Mouse (Mus musculus) right cerebral cortex, adult 18-20 months (tissue): Measurements from ENCODE around the gene Mapkapk5.
A peak's percentile ranks its signal among the peaks of the same experiment; 100 is the strongest.
"Not testable (repeated sequence)": the region's sequence is repeated elsewhere in the genome, so short reads cannot be mapped to it uniquely, and the experiment has no call there.

ENCODE experiments used
- DNase-seq: peaks from one replicate; pipeline ENCODE4 v3.0.0; 2022; ENCODE audit warnings: mixed read lengths

Mapkapk5 gene

DNA sequence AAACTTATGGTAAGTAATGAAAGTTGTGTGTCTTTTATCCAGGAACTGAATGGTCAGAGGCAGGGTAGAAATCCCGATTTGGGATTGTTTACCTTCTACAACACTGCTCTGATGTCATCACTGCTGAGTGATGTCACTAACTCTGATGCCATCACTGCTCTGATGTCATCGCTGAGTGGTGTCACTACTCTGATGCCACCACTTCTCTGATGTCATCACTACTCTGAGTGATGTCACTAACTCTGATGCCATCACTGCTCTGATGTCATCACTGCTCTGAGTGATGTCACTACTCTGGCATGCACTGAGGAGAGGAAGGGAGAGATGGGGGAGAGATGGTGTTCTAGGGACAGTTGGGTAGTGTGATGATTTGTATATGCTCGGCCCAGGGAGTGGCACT, 16.7 kb upstream of the Mapkapk5 start:
- no peak for DNase-seq

DNA sequence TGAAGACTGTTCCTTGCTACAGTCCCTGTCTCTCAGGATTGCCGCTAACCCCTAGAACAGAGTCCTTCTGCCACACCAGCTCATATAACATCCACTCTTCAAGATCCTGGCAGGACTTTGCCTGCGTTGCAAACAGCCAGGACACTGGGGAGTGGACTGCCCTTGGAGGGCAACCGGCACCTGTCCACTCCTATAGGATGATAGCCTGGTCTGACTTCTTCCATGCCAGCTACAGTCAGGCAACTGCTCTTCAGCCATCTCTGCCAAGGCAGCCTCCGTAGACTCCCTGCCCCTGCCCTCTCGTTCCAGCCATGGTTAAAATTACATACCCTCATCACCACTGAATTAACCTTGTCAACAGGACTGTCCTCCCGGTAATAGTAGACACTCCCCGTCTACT, 3.5 kb upstream of the Mapkapk5 start:
- no peak for DNase-seq

DNA sequence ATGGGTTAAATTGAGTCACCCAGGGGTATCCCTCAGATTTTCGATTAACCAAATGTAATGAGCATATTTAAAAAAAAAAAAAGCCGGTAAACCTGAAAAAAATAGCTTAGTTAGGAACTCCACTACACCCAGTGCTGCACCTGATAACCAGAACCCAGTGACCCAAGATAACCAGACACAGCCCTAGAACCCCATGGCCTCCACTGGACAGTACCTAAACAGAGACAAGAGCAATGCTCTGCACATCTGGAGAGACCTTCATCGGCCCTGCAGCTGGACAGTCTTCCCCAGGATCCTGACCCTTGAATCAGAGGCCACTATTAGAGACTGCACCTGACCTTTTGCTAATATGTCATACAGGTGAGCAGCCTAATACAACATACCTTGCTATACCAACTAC, 1.4 kb upstream of the Mapkapk5 start:
- DNase-seq, result no peak

DNA sequence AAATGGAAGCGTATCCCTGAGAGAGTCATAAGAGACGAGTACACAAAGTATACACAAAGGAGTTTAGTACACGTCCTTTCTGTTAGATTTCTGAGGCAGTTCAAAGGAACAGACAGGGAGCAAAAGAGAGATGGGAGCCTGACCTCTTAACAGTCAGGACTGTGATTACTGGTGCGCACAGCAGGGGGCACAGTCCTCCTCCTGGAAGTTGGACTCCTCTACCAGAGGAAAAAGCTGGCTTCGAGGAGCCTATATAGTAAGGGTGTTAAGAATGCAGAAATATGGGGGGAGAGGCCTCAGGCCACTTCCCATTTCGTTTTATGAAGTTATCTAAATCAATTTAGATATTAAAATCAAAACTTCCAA, 808 bp upstream of the Mapkapk5 start:
- DNase-seq, result peak; percentile 40

DNA sequence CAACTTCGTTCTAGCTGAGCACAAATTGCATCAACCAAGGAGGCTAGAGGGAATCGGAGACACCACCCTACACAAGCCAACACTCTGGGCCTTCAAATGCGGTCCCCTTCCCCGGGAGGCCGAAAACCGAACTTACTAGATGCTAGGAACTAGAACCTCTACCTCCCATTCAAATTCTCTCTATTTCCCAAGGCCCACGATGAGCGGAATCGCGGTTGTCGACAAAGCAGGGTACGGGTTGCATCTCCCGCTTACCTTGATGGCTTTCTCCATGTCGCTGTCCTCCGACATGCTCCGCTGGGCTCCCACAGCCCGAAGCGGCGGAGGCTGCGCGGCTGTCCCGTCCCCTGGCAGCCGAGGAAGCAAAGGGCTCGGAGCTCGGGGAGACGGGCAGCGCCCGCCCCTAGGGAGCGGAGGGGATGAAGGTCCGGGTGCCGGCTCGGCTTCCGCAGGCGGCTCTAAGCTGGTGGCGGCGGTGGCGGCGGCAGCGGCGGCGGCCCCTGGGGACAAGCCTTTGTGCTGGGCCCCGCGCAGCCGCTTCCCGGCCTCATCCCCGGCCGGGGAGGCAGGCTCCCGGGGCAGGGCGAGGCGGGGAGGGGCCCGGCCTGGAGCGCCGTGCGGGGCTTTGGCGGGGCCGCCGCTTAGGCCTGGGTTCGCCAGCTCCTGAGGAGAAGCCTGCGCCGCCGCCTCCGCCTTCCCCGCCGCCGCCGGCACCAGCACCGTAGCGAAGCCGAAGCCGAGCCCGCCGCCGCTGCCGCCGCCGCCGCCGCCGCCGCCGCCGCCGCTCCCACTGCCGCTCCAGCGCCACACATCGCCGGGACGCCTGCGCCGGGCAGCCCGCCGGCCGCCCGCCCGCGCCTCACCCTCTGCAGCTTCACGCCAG, 554 bp downstream of the Mapkapk5 start, which contains the start of the genes Adam1a and Gm42878:
TSS of gene Adam1a (minus strand) at position 573 of the 883 bp plus-strand sequence.
TSS of gene Gm42878 (minus strand) at position 573 of the 883 bp plus-strand sequence.
- no peak for DNase-seq

DNA sequence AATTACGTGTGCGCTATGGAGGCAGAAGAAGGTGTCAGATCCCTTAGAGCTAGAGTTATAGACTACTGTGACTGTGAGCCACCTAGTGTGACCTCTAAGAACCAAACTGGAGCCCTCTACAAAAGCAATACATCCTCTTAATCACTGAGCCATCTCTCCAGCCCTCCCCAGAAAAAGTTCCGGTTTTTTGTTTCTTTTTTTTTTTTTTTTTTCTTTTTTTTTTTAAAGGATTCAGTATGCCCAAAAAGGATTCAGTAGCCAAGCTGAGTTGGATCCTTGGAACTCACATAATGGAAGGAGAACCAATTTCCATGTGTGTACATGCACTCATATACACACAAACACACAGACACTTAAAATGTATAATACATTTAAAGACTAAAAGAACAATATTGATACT, 2.3 kb downstream of the Mapkapk5 start:
- DNase-seq, result no peak

DNA sequence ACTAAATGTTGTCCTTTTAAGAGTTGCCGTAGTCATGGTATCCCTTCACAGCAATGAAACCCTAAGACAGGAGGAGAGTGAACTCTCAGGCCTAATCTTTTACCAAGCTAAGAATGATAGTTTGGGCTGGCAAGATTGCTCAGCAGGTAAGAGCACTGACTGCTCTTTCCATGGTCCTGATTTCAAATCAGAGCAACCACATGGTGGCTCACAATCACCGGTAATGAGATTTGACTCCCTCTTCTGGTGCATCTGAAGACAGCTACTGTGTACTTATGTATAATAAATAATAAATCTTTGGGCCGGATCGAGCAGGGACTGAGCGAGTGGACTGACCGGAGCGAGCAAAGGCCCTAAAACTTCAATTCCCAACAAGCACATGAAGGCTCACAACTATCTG, 4.5 kb downstream of the Mapkapk5 start:
- DNase-seq, result no peak

DNA sequence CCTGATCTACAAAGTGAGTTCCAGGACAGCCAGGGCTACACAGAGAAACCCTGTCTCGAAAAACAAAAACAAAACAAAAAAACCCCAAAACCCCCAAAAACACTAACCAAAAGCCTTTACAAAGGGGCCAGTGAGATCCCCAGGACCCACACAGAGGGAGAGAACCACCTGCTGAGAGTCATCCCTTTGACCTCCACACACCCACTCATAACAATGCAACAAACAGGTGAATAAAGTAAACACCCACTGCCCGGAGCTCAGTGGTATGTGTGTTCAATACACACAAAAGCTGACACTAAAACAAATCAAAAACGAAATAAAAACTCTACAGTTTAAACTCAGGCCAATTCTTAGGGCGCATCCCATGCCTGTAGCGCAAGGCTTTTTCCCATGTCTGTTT, 5.6 kb downstream of the Mapkapk5 start:
- DNase-seq, result no peak

DNA sequence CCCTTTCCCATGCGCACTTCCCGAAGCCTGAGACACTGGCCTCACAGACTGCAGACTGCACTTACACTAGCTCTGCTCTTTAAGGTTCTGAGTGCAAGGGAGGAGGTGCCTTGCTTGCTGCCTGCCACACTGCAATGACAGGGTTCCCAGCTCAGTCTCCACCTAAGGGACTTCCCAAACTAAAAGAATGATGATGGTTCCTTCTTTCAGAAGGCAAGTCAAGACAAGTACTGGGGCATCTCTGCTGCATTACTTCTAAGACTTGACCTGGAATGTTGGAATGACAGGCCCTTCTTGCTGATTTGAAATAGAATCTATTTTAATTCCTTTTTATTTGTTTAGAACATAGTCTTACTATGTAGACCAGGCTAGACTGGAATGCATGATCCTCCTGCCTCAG, 8.1 kb downstream of the Mapkapk5 start:
- DNase-seq, result no peak

DNA sequence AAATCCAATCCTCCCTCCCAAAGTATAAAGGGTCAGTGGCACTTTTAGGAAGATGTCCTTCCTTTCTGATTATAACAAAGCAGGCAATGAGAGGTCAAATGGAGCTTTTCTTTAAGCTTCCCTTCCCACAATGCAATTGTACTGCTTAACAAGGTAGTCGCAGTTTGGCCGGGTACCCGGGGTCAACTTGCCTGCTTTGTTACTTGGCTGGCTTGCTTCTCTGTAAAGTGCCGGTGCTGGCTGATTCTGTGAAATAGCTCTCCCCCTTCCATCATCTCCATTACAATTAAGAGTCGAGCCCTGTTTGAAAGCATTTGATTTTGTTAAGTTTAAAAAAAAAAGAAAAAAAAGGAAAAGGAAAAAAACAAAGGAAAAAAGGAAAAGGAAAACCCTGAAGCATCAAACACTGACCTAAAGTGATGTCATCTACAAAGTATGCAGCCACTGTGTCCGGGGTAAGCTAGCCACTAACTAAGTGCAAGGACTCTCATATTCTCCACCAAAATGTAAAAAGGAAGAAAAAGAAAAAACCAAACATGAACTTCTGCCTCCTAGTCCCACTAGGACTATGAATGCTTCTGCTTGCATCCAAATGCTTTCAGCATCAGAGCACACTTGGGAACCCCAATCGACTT, 8.7 kb downstream of the Mapkapk5 start:
- no peak for DNase-seq

DNA sequence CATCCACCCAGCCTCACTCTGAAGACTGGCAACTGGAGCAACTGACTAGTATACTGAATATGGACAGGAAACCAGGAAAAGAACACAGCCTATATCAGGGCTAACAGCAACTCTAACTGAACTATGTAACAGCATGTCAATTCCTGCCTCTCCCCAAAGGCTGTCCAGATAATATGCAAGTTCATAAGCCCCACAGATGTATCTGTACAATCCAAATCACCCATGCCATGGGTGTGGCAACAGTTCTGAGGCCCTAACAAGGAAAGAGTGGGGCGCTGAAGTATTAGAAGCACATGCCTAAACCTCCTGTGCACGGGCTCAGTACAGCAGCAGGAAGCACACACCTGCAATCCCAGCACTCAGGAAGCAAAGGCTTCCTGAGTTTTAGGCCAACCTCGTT, 10.6 kb downstream of the Mapkapk5 start:
- DNase-seq, result no peak

DNA sequence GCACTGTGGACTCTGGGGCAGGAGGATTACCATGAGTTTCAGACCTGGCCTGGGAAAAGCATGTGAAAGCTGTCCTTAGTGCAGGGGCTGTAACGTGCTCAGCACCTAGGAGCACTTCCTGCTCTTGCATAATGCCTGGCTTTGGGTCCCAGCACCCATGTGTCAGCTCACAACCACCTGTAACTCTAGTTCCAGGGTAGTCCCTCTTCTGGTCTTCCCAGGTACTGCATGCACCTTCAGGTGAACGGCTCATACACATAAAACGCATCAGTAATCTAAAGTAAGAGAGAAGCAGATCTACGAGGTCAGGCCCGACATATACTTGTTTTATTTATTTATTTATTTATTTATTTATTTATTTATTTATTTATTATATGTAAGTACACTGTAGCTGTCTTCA, 11.2 kb downstream of the Mapkapk5 start:
- no peak for DNase-seq

DNA sequence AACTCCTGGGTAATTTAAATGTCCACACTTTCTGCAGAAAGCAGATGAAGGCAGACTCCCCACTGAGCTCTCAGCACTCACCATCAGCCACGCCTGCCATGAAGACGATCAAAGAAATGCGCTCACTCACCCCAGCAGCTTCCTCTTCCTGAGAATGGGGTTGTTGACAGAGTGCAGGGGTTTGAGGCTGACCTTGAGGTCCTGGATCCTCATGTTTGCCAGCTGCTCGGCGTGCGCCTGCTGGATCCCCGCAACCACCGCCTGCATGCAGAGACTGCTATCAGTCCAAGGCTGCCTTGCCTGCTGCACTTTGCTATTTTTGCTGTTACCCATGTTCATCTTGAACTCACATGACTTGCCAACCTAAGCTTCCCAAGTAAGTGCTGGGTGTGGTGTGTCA, 18.7 kb downstream of the Mapkapk5 start:
- DNase-seq, result no peak

DNA sequence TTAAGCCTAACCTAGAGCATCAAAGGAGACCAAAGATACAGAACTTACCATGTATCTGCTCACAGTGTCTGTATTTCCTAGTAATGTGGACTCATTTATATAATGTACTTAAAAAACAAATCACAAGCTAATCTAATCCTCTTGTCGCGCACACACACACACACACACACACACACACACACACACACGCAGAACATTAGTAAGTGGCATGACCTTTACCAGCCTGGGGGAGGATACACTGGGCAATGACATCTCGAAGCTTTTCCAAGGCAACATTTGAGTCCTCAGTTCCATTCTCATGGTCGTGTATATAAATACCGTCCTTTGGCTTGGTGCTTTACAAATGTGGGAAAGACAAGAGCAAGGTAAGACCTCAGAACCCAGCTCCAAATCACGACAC, 19.2 kb downstream of the Mapkapk5 start:
- DNase-seq, result no peak

DNA sequence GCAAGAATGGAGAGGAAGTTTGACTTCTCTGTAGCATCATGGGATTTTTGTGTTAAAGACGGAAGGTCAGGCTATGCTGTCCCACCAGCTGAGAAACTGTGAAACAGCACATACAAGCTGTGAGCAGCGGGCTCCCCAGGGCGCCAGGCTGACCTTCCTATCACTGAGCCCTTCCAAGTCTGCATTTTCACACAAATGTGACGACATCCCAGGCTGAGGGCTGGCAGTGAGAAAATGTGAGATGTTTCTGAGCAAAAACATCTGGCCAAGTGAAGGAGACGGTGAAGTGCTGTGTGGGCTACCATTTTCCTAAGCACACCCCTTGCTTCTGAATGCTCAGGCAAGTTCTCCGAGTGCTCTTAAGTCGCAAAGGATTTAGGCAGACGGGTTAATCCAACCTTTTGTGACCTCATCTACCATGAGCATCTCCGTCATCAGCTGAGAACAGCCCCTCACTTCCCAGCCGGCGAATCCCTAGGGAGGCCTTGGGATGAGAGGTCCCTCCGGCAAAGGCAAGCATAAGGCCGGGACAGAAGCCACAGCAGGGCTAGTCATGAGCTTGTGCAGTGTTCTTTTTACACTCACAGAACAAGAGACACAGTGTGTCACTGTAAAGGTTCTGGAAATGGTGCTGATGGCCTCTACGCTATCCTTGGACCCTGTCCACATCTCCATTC, 19.8 kb downstream of the Mapkapk5 start:
- DNase-seq, result no peak

DNA sequence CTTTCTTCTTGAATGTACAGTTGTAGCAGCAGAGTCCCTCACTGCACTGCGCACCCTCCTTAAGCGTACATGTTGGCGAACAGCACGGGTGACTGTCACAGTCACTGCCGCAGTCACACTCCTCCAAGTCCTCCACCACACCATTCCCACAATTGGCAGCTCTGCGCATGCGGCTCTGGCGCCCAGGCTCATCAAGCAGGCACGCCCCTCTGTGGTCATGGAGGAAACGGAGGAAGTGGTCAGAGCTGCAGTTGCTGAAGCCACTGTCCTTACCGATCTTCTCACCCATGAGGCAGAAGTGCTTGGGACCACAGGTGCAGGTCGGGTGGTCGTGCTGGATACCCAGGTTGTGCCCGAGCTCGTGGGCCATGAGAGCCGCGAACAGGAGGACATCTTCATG, 25.9 kb downstream of the Mapkapk5 start:
- DNase-seq, result not testable (repeated sequence)

DNA sequence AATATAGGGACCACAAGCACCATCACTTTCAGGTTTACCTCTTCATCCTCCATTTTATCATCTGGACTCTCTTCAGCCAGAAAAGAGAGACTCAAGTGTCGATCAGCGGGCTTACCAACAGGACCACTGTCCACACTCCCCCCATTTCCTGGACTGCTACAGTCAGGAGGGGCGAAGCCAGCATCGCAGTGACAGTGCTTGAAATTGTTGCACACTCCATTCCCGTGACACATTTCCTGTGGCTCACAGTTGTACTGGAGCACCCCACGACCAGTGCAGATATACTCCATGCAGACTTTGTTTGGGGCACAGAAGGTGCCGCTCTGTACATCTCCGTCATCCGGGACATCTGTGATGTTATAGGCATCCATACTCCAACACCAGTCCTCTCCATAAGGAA, 26.7 kb downstream of the Mapkapk5 start:
- DNase-seq, result no peak

DNA sequence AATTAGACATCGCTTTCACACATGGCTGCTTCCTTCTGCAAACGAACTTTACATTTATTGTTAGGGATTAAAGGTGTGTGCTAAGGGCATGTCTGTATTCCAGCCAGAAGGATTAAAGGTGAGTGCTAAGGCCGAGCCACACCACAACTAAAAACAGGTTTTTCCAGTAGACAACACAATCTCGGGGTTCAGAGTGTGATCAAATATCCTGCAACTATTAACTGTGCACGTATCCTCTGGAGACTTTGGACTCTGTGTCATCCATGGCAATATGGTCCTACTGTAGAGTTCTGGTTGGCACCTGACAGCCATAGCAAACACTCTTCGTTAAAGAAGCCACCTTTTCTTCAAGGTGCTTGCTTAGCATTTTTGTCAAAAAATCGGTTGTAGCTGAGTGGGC, 35.7 kb downstream of the Mapkapk5 start:
- no peak for DNase-seq

DNA sequence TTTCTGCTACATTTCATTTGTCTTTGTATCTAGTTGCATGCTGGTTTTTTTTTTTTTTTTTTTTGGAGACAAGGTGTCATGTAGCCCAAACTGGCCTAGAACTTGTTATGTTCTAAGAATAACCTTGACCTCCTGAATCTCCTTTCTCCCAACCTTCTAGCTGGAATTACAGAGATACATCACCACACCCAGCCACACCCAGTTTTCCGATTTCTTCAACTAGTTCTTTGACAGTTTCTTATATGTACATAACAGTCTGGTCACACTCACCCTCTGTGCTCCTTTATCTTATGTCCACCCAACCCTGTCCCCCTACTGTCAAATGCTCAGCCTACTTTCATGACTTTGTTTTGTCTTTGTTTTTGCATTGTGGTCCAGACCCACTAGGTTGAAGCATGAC, 38.9 kb downstream of the Mapkapk5 start:
- no peak for DNase-seq

DNA sequence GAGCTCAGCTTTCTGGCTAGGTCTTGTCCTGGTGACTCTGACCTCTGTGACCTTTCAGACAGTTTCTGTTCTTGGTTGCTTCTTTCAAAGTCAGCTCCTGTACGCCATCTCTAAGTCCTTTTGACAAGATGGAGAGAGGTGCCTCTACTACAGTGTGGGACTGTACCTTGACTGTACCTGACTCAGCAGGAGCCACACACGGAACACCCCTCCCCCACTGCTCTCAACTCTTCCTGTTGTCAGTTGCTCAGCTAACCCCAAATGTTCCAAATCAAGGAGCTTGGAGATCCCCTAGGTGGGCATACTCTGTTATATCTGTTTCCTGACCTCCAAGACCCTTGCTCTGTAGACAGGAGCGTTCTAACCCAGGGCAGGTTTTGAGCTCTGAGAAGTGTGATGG, 42.5 kb downstream of the Mapkapk5 start, which contains the start of gene Adam1b:
TSS of gene Adam1b (minus strand) at position 205 of the 400 bp plus-strand sequence.
- DNase-seq, result no peak

DNA sequence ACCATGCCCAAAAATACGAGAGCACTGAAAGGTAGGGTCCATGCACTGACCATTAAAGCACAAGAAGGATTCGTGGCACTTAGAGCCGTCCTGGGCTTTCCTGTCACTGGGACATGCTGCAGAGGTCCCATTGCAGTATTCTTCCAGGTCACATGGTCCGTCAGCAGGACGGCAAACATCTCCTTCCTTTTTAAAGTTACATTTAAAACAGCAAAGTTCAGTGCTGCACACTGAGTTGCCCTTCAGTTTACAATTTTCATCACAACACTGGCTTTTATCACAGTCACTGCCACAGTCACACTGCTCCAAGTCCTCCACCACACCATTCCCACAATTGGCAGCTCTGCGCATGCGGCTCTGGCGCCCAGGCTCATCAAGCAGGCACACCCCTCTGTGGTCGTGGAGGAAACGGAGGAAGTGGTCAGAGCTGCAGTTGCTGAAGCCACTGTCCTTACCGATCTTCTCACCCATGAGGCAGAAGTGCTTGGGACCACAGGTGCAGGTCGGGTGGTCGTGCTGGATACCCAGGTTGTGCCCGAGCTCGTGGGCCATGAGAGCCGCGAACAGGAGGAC, 44.2 kb downstream of the Mapkapk5 start:
- not testable (repeated sequence) for DNase-seq

DNA sequence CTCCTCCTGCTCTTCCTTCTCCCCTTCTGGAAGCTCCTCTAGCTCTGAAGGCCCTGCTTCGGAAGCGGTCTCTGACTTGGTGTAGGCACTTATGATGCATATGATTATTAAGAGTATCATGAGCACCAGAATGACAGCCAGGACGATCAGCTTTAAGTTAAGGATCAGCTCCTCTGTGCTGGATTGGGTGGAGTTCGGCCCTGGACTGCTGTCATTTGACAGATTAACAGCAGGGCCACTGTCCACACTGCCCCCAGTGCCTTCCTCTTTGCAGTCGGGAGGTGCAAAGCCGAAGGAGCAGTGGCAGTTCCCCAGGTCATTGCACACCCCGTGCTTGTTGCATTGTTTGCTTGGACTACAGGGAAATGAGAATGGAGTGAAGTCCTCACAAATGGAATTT, 45.0 kb downstream of the Mapkapk5 start:
- DNase-seq, result no peak

DNA sequence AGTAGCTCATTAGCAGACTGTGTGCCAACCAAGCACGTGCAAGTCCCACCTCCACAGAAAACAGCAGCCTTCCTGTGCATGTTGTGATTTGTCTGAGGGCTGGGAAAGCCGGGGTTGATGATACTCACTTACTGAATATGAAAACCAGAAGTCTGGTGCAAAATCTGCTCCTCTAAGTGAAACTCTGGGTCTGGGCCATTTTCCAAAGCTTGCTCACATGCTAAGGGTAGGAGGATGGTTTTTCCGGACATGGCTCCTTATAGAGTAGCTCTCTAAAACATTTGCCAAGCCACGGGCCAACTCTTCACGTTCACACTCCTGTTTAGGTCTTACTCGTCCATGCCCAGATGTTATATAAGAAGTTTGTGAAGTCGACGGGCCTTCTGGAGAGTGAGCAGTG, 52.4 kb downstream of the Mapkapk5 start:
- peak; percentile 78 for DNase-seq
